Mouse (Mus musculus): Measurements from ENCODE around the gene Nfatc2. TPM values are rescaled to one million over a fixed set of nuclear protein-coding genes. Genes with fewer than 3 reads are reported as not detected.

Nfatc2 gene
- total and polyA plus RNA-seq, 2 experiments from 2014 or later: 6.4 to 7.3 TPM

- TF ChIP-seq CTCF (IDR thresholded peaks at IDR 0.05): no peak
- Histone ChIP-seq H3K4me1 (ENCODE audit: insufficient read depth, low read length) (peaks cover 3% of the 10 kb centered on the region), H3K4me2 (ENCODE audit: low read depth, low read length, poor library complexity, severe bottlenecking) (no peak overlapping the region), H3K36me3 (ENCODE audit: insufficient read depth, low read length) (no peaks in the 10 kb centered on the region), H3K4me3 (ENCODE audit: low read depth, low read length) (no peak overlapping the region), H3K9ac (replicated peaks; ENCODE audit: low read length, poor library complexity, severe bottlenecking) (no peak overlapping the region), H3K9me3 (ENCODE audit: low read length) (no peaks in the 10 kb centered on the region), H3K27ac (ENCODE audit: low read depth, low read length) (no peak overlapping the region), H3K27me3 (ENCODE audit: insufficient read depth, low read length) (no peaks in the 10 kb centered on the region)
- 93% methylated on average over 7 of the region's 7 CpGs for WGBS
- DNase-seq (ENCODE audit: low spot score) (no peak), ATAC-seq (ENCODE audit: low FRiP score) (no peak)
These were observed 80.7 kb downstream of the Nfatc2 start for GRCm38 (mm10) chr2:168520771-168521170.

GRCm38 (mm10) chr2:168519589-168519988 is 81.9 kb downstream of the Nfatc2 start:
- Histone ChIP-seq H3K36me3 (ENCODE audit: insufficient read depth, low read length) (no peaks in the 10 kb centered on the region), H3K27me3 (ENCODE audit: insufficient read depth, low read length) (no peaks in the 10 kb centered on the region), H3K4me1 (ENCODE audit: insufficient read depth, low read length) (no peaks in the 10 kb centered on the region), H3K4me2 (ENCODE audit: low read depth, low read length, poor library complexity, severe bottlenecking) (no peak overlapping the region), H3K27ac (ENCODE audit: low read depth, low read length) (no peak overlapping the region), H3K4me3 (ENCODE audit: low read depth, low read length) (no peak overlapping the region), H3K9me3 (ENCODE audit: low read length) (no peaks in the 10 kb centered on the region), H3K9ac (replicated peaks; ENCODE audit: low read length, poor library complexity, severe bottlenecking) (no peak overlapping the region)
- no peak for ATAC-seq (ENCODE audit: low FRiP score)
- no peak for DNase-seq (ENCODE audit: low spot score)
- no peak for TF ChIP-seq CTCF (IDR thresholded peaks at IDR 0.05)
- 78% methylated on average over 8 of the region's 8 CpGs for WGBS

- H3K27me3 ChIP-seq (ENCODE audit: insufficient read depth, low read length): no peaks in the 10 kb centered on the region
- ATAC-seq (ENCODE audit: low FRiP score) (no peak), DNase-seq (ENCODE audit: low spot score) (peak; percentile 25)
These were observed 83.2 kb downstream of the Nfatc2 start for GRCm38 (mm10) chr2:168518256-168518659.

GRCm38 (mm10) chr2:168517774-168518173 is 83.7 kb downstream of the Nfatc2 start:
- Histone ChIP-seq H3K4me3 (ENCODE audit: low read depth, low read length) (no peak overlapping the region), H3K27me3 (ENCODE audit: insufficient read depth, low read length) (no peaks in the 10 kb centered on the region), H3K9me3 (ENCODE audit: low read length) (no peaks in the 10 kb centered on the region), H3K27ac (ENCODE audit: low read depth, low read length) (no peak overlapping the region), H3K36me3 (ENCODE audit: insufficient read depth, low read length) (no peaks in the 10 kb centered on the region), H3K4me2 (ENCODE audit: low read depth, low read length, poor library complexity, severe bottlenecking) (no peak overlapping the region), H3K9ac (replicated peaks; ENCODE audit: low read length, poor library complexity, severe bottlenecking) (no peak overlapping the region), H3K4me1 (ENCODE audit: insufficient read depth, low read length) (no peaks in the 10 kb centered on the region)
- no peak for TF ChIP-seq CTCF (IDR thresholded peaks at IDR 0.05)
- ATAC-seq (ENCODE audit: low FRiP score) (no peak), DNase-seq (ENCODE audit: low spot score) (no peak)
- 89% methylated on average over 7 of the region's 7 CpGs for WGBS

More at GRCm38 (mm10) chr2:168518256-168518659, 83.2 kb downstream of the Nfatc2 start:
- 63% methylated on average over 15 of the region's 15 CpGs for WGBS
- H3K4me3 ChIP-seq (ENCODE audit: low read depth, low read length): no peak overlapping the region
- no peak overlapping the region for H3K4me2 ChIP-seq (ENCODE audit: low read depth, low read length, poor library complexity, severe bottlenecking)
- H3K36me3 ChIP-seq (ENCODE audit: insufficient read depth, low read length): no peaks in the 10 kb centered on the region
- no peak for TF ChIP-seq CTCF (IDR thresholded peaks at IDR 0.05)
- H3K9ac ChIP-seq (replicated peaks; ENCODE audit: low read length, poor library complexity, severe bottlenecking): no peak overlapping the region
- H3K4me1 ChIP-seq (ENCODE audit: insufficient read depth, low read length): no peaks in the 10 kb centered on the region
- H3K27ac ChIP-seq (ENCODE audit: low read depth, low read length): no peak overlapping the region
- H3K9me3 ChIP-seq (ENCODE audit: low read length): no peaks in the 10 kb centered on the region

- no peaks in the 10 kb centered on the region for H3K4me1 ChIP-seq (ENCODE audit: insufficient read depth, low read length)
- no peak overlapping the region for H3K4me2 ChIP-seq (ENCODE audit: low read depth, low read length, poor library complexity, severe bottlenecking)
- ATAC-seq (ENCODE audit: low FRiP score) (no peak), DNase-seq (ENCODE audit: low spot score) (no peak)
- 94% methylated on average over 7 of the region's 7 CpGs for WGBS
- H3K9ac ChIP-seq (replicated peaks; ENCODE audit: low read length, poor library complexity, severe bottlenecking): no peak overlapping the region
- no peaks in the 10 kb centered on the region for H3K27me3 ChIP-seq (ENCODE audit: insufficient read depth, low read length)
- H3K36me3 ChIP-seq (ENCODE audit: insufficient read depth, low read length): no peaks in the 10 kb centered on the region
- no peak for TF ChIP-seq CTCF (IDR thresholded peaks at IDR 0.05)
- no peak overlapping the region for H3K27ac ChIP-seq (ENCODE audit: low read depth, low read length)
- no peaks in the 10 kb centered on the region for H3K9me3 ChIP-seq (ENCODE audit: low read length)
- no peak overlapping the region for H3K4me3 ChIP-seq (ENCODE audit: low read depth, low read length)
These were observed 84.7 kb downstream of the Nfatc2 start for GRCm38 (mm10) chr2:168516717-168517116.

- WGBS: 83% methylated on average over 4 of the region's 4 CpGs
- Histone ChIP-seq H3K4me2 (ENCODE audit: low read depth, low read length, poor library complexity, severe bottlenecking) (no peak overlapping the region), H3K27ac (ENCODE audit: low read depth, low read length) (no peak overlapping the region), H3K4me3 (ENCODE audit: low read depth, low read length) (no peak overlapping the region), H3K4me1 (ENCODE audit: insufficient read depth, low read length) (no peaks in the 10 kb centered on the region), H3K9ac (replicated peaks; ENCODE audit: low read length, poor library complexity, severe bottlenecking) (no peak overlapping the region), H3K27me3 (ENCODE audit: insufficient read depth, low read length) (no peaks in the 10 kb centered on the region), H3K36me3 (ENCODE audit: insufficient read depth, low read length) (no peaks in the 10 kb centered on the region), H3K9me3 (ENCODE audit: low read length) (no peaks in the 10 kb centered on the region)
- ATAC-seq (ENCODE audit: low FRiP score) (no peak), DNase-seq (ENCODE audit: low spot score) (no peak)
- TF ChIP-seq CTCF (IDR thresholded peaks at IDR 0.05): no peak
These were observed 86.0 kb downstream of the Nfatc2 start for GRCm38 (mm10) chr2:168515466-168515865.
